Mouse (Mus musculus) heart, embryonic 10.5 days (tissue): ENCODE measurements around the gene Eps15. TPM values are rescaled to one million over a fixed set of nuclear protein-coding genes. Genes with fewer than 3 reads are reported as not detected.
A peak's percentile ranks its signal among the peaks of the same experiment; 100 is the strongest.

Source experiments
- DNase-seq: peaks from one replicate; pipeline ENCODE4 v3.0.0-alpha.2; 2017; ENCODE audit warnings: low spot score
- H3K27ac ChIP-seq: fragments of 300-500 bp; sonication (generic); 2 replicates; pipeline ENCODE4 v1.5.1; 2016; ENCODE audit warnings: mild to moderate bottlenecking
- H3K27me3 ChIP-seq: fragments of 300-500 bp; sonication (generic); 2 replicates; pipeline ENCODE4 v1.6.1; 2016; ENCODE audit warnings: mild to moderate bottlenecking; ENCODE audit not compliant: poor library complexity, insufficient read depth, severe bottlenecking
- H3K36me3 ChIP-seq: fragments of 300-500 bp; sonication (generic); 2 replicates; pipeline ENCODE4 v1.6.1; 2016; ENCODE audit warnings: mild to moderate bottlenecking, moderate library complexity
- H3K4me1 ChIP-seq: fragments of 300-500 bp; sonication (generic); 2 replicates; pipeline ENCODE4 v1.6.1; 2016; ENCODE audit warnings: mild to moderate bottlenecking
- H3K4me3 ChIP-seq: fragments of 300-500 bp; sonication (generic); 2 replicates; pipeline ENCODE4 v1.5.1; 2016; ENCODE audit warnings: mild to moderate bottlenecking, moderate library complexity
- H3K9me3 ChIP-seq: fragments of 300-500 bp; sonication (generic); 2 replicates; pipeline ENCODE4 v1.6.1; 2016; ENCODE audit warnings: mild to moderate bottlenecking, moderate library complexity
- WGBS: fragments of 180-500 bp; shearing (Covaris S2); methylation state at CpG from one replicate; pipeline ENCODE4 v1.1.7; 2016; 5-methylcytosine and 5-hydroxymethylcytosine counted together
- polyA plus RNA-seq: library from polyadenylated mRNA; unstranded; fragments of >200 nt; fragmentation: Nextera tagmentation; extraction: Ambion mirVana; gene quantifications from 2 replicates; pipeline ENCODE4 v1.2.1, GENCODE M21; 2016

The Eps15 gene
- polyA plus RNA-seq, 1 experiment from 2014 or later, result 32.6 TPM

GRCm38 (mm10) chr4:109254511-109254910 lies 25.6 kb upstream of the Eps15 start:
- WGBS, result 60% methylated on average over 5 of the region's 5 CpGs
- Histone ChIP-seq H3K27me3 (no peaks in the 10 kb centered on the region), H3K27ac (no peak overlapping the region), H3K9me3 (peaks cover 4% of the 10 kb centered on the region; the same call in 1 of the 2 replicates), H3K4me1 (no peaks in the 10 kb centered on the region), H3K4me3 (no peak overlapping the region), H3K36me3 (no peaks in the 10 kb centered on the region)
- DNase-seq, result peak; percentile 81

GRCm38 (mm10) chr4:109255321-109255720 lies 24.7 kb upstream of the Eps15 start:
- 66% methylated on average over 2 of the region's 2 CpGs for WGBS
- Histone ChIP-seq H3K9me3 (peaks cover 4% of the 10 kb centered on the region; the same call in 1 of the 2 replicates), H3K4me1 (no peaks in the 10 kb centered on the region), H3K4me3 (no peak overlapping the region), H3K36me3 (no peaks in the 10 kb centered on the region), H3K27me3 (no peaks in the 10 kb centered on the region), H3K27ac (no peak overlapping the region)
- DNase-seq, result no peak

DNA sequence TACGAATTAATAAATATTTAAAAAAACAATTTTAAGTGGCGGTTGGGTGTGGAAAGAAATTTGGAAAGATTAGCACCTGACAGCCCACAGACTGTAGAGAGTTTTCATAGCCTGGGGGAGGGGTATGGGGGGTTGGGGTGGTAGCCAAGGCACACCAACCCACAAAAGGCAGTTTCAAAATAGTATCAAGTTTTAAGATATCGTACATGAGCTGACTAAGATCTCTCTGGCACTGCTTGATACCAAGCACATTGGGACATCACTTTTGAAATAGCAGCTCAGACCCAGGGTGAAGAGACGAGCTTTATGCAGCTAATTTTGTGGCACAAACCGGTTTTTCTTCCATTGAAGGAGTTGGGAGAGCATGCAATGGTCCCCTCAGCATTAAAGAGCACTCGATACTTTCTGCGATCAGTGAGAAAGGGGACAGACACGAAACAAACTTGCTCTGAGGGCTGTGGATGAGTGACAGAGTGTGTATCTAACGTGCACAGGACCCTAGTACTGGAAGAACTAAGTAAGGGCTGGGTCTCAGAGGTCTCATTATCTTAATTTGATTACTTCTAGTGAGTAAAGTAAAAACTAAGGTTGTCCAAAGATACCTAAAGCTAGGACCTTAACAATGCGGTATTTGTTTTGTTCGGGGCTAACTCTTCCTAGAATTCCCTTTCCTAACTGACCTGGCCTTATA lies 24.2 kb upstream of the Eps15 start:
- Histone ChIP-seq H3K36me3 (no peaks in the 10 kb centered on the region), H3K27ac (no peak overlapping the region), H3K27me3 (no peaks in the 10 kb centered on the region), H3K9me3 (peaks cover 4% of the 10 kb centered on the region; the same call in 1 of the 2 replicates), H3K4me1 (no peaks in the 10 kb centered on the region), H3K4me3 (no peak overlapping the region)
- no peak for DNase-seq
- WGBS, result 74% methylated on average over 11 of the region's 11 CpGs

DNA sequence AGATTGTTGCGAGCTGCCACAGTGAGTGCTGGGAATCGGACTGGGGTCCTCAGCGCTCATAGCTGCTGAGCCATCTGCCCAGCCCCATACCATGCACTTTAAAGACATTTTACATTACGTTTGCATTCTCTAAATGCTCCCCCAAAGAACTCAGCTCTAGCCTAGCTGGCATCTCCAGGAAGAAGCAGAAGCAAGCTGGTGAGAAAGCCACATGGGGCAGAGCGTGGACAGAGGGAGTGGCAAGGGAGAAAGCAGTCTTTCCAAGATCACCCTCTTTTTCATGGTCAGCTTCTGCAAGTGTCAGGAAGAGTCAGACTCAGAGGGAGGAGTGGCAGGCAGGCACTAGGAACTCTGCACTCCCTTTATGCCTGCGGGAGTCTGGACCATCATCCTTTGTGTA lies 23.3 kb upstream of the Eps15 start:
- WGBS, result 86% methylated on average over 6 of the region's 6 CpGs
- peaks cover 4% of the 10 kb centered on the region; the same call in 1 of the 2 replicates for H3K9me3 ChIP-seq
- no peak overlapping the region for H3K27ac ChIP-seq

GRCm38 (mm10) chr4:109257639-109258038 lies 22.4 kb upstream of the Eps15 start:
- Histone ChIP-seq H3K9me3 (peaks cover 4% of the 10 kb centered on the region; the same call in 1 of the 2 replicates), H3K36me3 (no peaks in the 10 kb centered on the region), H3K4me3 (no peak overlapping the region), H3K27me3 (no peaks in the 10 kb centered on the region), H3K4me1 (peaks cover 5% of the 10 kb centered on the region; the same call in 1 of the 2 replicates), H3K27ac (no peak overlapping the region)
- DNase-seq, result no peak

More for the DNA sequence above, 23.3 kb upstream of the Eps15 start:
- Histone ChIP-seq H3K4me1 (no peaks in the 10 kb centered on the region), H3K36me3 (no peaks in the 10 kb centered on the region), H3K4me3 (no peak overlapping the region), H3K27me3 (no peaks in the 10 kb centered on the region)
- DNase-seq, result no peak

DNA sequence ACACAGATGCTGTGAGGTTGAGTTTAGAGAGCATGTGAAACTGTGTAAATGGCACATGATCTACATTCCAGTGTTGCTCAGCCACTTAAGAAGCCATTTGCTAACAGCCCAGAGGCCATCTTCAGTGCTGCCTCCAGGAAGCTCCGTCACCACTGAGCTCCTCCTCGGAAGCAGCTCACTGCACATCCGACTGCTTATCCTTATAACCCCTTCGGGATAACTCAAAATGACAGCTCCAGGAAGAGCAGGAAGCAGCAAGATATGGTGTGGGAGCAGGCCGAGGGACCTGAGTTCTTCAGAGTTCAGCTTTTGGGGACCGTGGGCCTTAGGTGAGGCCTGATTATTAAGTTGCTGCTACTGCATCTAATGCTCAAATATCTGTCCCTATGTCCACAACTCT lies 18.0 kb upstream of the Eps15 start:
- H3K36me3 ChIP-seq, result no peaks in the 10 kb centered on the region
- 47% methylated on average over 6 of the region's 6 CpGs for WGBS
- peaks cover 5% of the 10 kb centered on the region; the same call in 1 of the 2 replicates for H3K4me1 ChIP-seq
- no peaks in the 10 kb centered on the region for H3K9me3 ChIP-seq
- peak overlapping the region; percentile 47; the same call in 1 of the 2 replicates for H3K27ac ChIP-seq
- no peaks in the 10 kb centered on the region for H3K27me3 ChIP-seq
- H3K4me3 ChIP-seq, result no peak overlapping the region
- DNase-seq, result no peak

GRCm38 (mm10) chr4:109266056-109266455 lies 14.0 kb upstream of the Eps15 start:
- Histone ChIP-seq H3K27ac (no peak overlapping the region), H3K36me3 (no peaks in the 10 kb centered on the region), H3K4me1 (peaks cover 5% of the 10 kb centered on the region; the same call in 1 of the 2 replicates), H3K9me3 (no peaks in the 10 kb centered on the region), H3K27me3 (no peaks in the 10 kb centered on the region), H3K4me3 (no peak overlapping the region)
- DNase-seq, result no peak
- 85% methylated on average over 3 of the region's 3 CpGs for WGBS

DNA sequence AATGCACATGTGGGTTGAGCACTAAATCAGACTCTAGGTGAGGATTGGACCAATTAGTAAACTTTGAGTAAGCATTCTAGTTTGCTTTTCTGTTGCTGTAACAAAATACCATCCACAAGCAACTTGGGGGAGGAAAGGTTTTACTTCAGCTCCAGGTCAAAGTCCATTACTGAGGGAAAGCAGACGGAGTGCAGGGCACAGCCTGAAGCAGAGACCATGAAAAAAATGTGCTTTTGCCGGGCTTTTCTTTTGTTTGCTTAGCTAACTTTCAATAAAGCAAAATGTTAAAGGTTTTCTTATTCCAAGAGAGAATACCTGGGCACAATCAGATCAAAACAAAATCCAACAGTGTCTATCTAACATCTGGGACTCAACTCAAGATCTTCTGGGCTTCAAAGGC lies 13.3 kb upstream of the Eps15 start:
- no peak for DNase-seq
- Histone ChIP-seq H3K4me1 (peaks cover 5% of the 10 kb centered on the region; the same call in 1 of the 2 replicates), H3K27me3 (no peaks in the 10 kb centered on the region), H3K36me3 (no peaks in the 10 kb centered on the region), H3K9me3 (no peaks in the 10 kb centered on the region), H3K27ac (no peak overlapping the region), H3K4me3 (no peak overlapping the region)
- 71% methylated on average over 2 of the region's 2 CpGs for WGBS

DNA sequence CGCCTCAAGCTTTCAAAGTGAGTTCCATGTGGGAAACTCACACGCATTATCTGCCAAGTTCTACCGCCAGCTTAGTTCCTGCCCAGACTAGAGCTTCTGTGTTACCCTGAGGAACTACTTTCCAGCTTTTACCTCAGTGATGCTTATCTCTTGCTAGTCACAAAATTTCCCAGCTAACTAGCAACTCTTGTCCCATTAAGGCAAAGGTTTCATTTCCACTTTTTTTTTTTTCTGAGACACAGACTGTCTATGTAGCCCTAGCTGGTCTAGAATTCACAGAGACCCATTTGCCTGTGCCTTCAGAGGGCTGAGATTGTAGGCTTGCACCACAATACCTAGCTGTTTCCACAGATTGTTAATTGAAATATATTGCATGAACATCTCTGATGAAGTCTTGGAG lies 12.6 kb upstream of the Eps15 start:
- Histone ChIP-seq H3K36me3 (no peaks in the 10 kb centered on the region), H3K9me3 (no peaks in the 10 kb centered on the region), H3K27me3 (no peaks in the 10 kb centered on the region), H3K4me3 (no peak overlapping the region), H3K4me1 (no peaks in the 10 kb centered on the region), H3K27ac (no peak overlapping the region)
- no peak for DNase-seq
- WGBS, result 81% methylated on average over 3 of the region's 3 CpGs

DNA sequence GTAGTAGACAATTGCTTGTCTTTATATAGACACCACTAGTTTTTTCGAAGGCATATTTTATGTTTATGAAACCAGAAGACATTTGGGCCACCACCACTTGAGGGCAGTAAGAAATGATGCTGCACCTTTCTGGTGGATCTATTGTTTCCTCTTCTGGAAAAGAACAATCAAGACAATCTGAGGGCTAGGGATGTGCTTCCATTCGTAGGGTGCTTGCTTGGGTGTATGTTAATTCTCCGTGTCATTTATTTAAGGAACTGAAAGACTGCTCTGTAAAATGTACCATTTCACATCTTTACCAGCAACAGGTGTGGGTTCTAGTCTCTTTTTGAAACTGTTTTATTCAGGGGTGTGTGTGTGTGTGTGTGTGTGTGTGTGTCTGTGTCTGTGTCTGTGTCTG lies 11.2 kb upstream of the Eps15 start:
- H3K27me3 ChIP-seq, result no peaks in the 10 kb centered on the region
- no peak overlapping the region for H3K27ac ChIP-seq
- H3K4me1 ChIP-seq, result no peaks in the 10 kb centered on the region
- WGBS, result 80% methylated on average over 3 of the region's 3 CpGs
- H3K4me3 ChIP-seq, result no peak overlapping the region
- no peak for DNase-seq
- H3K36me3 ChIP-seq, result no peaks in the 10 kb centered on the region
- H3K9me3 ChIP-seq, result no peaks in the 10 kb centered on the region

- Histone ChIP-seq H3K4me3 (no peak overlapping the region), H3K9me3 (no peaks in the 10 kb centered on the region), H3K27me3 (no peaks in the 10 kb centered on the region), H3K27ac (no peak overlapping the region), H3K4me1 (no peaks in the 10 kb centered on the region), H3K36me3 (no peaks in the 10 kb centered on the region)
- WGBS, result 84% methylated on average over 4 of the region's 4 CpGs
- no peak for DNase-seq
These were observed 8.3 kb upstream of the Eps15 start for GRCm38 (mm10) chr4:109271803-109272202.

GRCm38 (mm10) chr4:109273586-109274240 lies 6.4 kb upstream of the Eps15 start:
- no peaks in the 10 kb centered on the region for H3K36me3 ChIP-seq
- H3K27ac ChIP-seq, result no peak overlapping the region
- H3K9me3 ChIP-seq, result no peaks in the 10 kb centered on the region
- no peak overlapping the region for H3K4me3 ChIP-seq
- DNase-seq, result no peak
- no peaks in the 10 kb centered on the region for H3K4me1 ChIP-seq
- no peaks in the 10 kb centered on the region for H3K27me3 ChIP-seq
- WGBS, result 90% methylated on average over 2 of the region's 2 CpGs

GRCm38 (mm10) chr4:109280459-109281160 lies 542 bp downstream of the Eps15 start:
- DNase-seq, result peak; percentile 82
- H3K4me3 ChIP-seq, result peak overlapping the region; percentile 85
- H3K27ac ChIP-seq, result peak overlapping the region; percentile 97
- H3K4me1 ChIP-seq, result peaks cover 11% of the 10 kb centered on the region
- H3K27me3 ChIP-seq, result no peaks in the 10 kb centered on the region
- no peaks in the 10 kb centered on the region for H3K36me3 ChIP-seq
- no peaks in the 10 kb centered on the region for H3K9me3 ChIP-seq
- WGBS, result under 1% methylated on average over 72 of the region's 85 CpGs
